Mouse (Mus musculus) telencephalon, adult 2 months (tissue): ENCODE results near the gene Serinc1.
"Not testable (repeated sequence)": the region's sequence is repeated elsewhere in the genome, so short reads cannot be mapped to it uniquely, and the experiment has no call there.

Experiments
- DNase-seq: peaks from one replicate; pipeline ENCODE4 v3.0.0-alpha.2; 2011; ENCODE audit warnings: low read depth, low spot score

Gene Serinc1

GRCm38 (mm10) chr10:57532218-57533101, at the start of gene Serinc1:
TSS of gene Serinc1 (minus strand) at chr10:57532530.
- peak; percentile 97 for DNase-seq

- DNase-seq: no peak
These were observed 44.4 kb upstream of the Serinc1 start for GRCm38 (mm10) chr10:57576721-57577120.

GRCm38 (mm10) chr10:57572130-57572529, 39.8 kb upstream of the Serinc1 start:
- no peak for DNase-seq

- no peak for DNase-seq
These were observed 38.9 kb upstream of the Serinc1 start for GRCm38 (mm10) chr10:57571211-57571730.

GRCm38 (mm10) chr10:57569023-57569931, 36.9 kb upstream of the Serinc1 start:
- DNase-seq: no peak

GRCm38 (mm10) chr10:57566221-57566620, 33.9 kb upstream of the Serinc1 start:
- no peak for DNase-seq

GRCm38 (mm10) chr10:57557597-57557996, 25.3 kb upstream of the Serinc1 start:
- DNase-seq: no peak

GRCm38 (mm10) chr10:57553719-57554118, 21.4 kb upstream of the Serinc1 start:
- DNase-seq: no peak

- DNase-seq: no peak
These were observed 17.3 kb upstream of the Serinc1 start for GRCm38 (mm10) chr10:57549631-57550030.

- not testable (repeated sequence) for DNase-seq
These were observed 11.6 kb upstream of the Serinc1 start for GRCm38 (mm10) chr10:57543890-57544289.

GRCm38 (mm10) chr10:57531616-57532217, 613 bp downstream of the Serinc1 start:
- no peak for DNase-seq

GRCm38 (mm10) chr10:57531076-57531475, 1.3 kb downstream of the Serinc1 start:
- peak; percentile 56 for DNase-seq

- no peak for DNase-seq
These were observed 5.9 kb downstream of the Serinc1 start for GRCm38 (mm10) chr10:57526469-57526868.

- no peak for DNase-seq
These were observed 17.1 kb downstream of the Serinc1 start for GRCm38 (mm10) chr10:57515278-57515677.

- no peak for DNase-seq
These were observed 17.7 kb downstream of the Serinc1 start for GRCm38 (mm10) chr10:57514616-57515015.

GRCm38 (mm10) chr10:57499414-57500156, 32.7 kb downstream of the Serinc1 start:
- no peak for DNase-seq

GRCm38 (mm10) chr10:57492050-57492449, 40.3 kb downstream of the Serinc1 start:
- DNase-seq: no peak

- no peak for DNase-seq
These were observed 43.7 kb downstream of the Serinc1 start for GRCm38 (mm10) chr10:57488591-57488990.

GRCm38 (mm10) chr10:57487201-57487600, 45.1 kb downstream of the Serinc1 start:
- no peak for DNase-seq

GRCm38 (mm10) chr10:57486542-57487071, 45.7 kb downstream of the Serinc1 start:
- DNase-seq: no peak
